7 mouse cellular contexts compared by ENCODE assay signal in genomic region chr4:31938416-31939106, GRCm38 (mm10). TPM values are rescaled to one million over a fixed set of nuclear protein-coding genes. Genes with fewer than 3 reads are reported as not detected.
A peak's percentile ranks its signal among the peaks of the same experiment; 100 is the strongest.
DNase-seq lines count a peak whose midpoint lies in the region; ATAC-seq and TF ChIP-seq lines count a peak whose summit lies in the region.

No protein-coding gene starts in this region.

- H3K27me3 ChIP-seq in hindbrain, embryonic 15.5 days, result no peaks in the 10 kb centered on the region
- H3K27me3 ChIP-seq in myocyte (ENCODE audit: control insufficient read depth, insufficient read depth, insufficient read length), result no peaks in the 10 kb centered on the region

- no peaks in the 10 kb centered on the region for H3K9me3 ChIP-seq in hindbrain, embryonic 15.5 days

- peaks cover 23% of the 10 kb centered on the region for H3K4me1 ChIP-seq in hindbrain, embryonic 15.5 days (replicated peaks)

- H3K4me2 ChIP-seq in hindbrain, embryonic 15.5 days, result no peak overlapping the region
- peak overlapping the region; percentile 8 for H3K4me2 ChIP-seq in myocyte (ENCODE audit: low read depth)

- no peak overlapping the region for H3ac ChIP-seq in myocyte (ENCODE audit: control insufficient read depth, insufficient read length)

- 34% methylated on average over 9 of the region's 9 CpGs for WGBS in hindbrain, embryonic 15.5 days

- no peak for TF ChIP-seq POLR2A in brain, embryonic 14.5 days (IDR thresholded peaks at IDR 0.05; ENCODE audit: borderline replicate concordance, extremely low read depth, insufficient read depth, insufficient read length, poor library complexity, severe bottlenecking)
- no peak for TF ChIP-seq POLR2A in myocyte (IDR thresholded peaks at IDR 0.05; ENCODE audit: insufficient read length, low read depth)

- H3K4me3 ChIP-seq in hindbrain, embryonic 15.5 days, result no peak overlapping the region
- no peak overlapping the region for H3K4me3 ChIP-seq in myocyte

- H3K79me2 ChIP-seq in myocyte (ENCODE audit: control insufficient read depth, insufficient read depth), result no peaks in the 10 kb centered on the region

- peak; percentile 51 for DNase-seq in kidney, adult 9 months
- DNase-seq in kidney, postnatal 4 days, result no peak
- DNase-seq in brain, embryonic 14.5 days (ENCODE audit: low read depth), result peak; percentile 89
- DNase-seq in spleen, postnatal 14 days (ENCODE audit: low spot score in 2 of 2), result no peak

- ATAC-seq in CD4-positive, CD25-positive, alpha-beta regulatory T cell, adult 4 months, result peak; percentile 45
- 0 out of 2 replicates have a peak, but pooled peaks have one; percentile 16 for ATAC-seq in hindbrain, embryonic 15.5 days (ENCODE audit: low FRiP score, low read depth)

- no peaks in the 10 kb centered on the region for H3K36me3 ChIP-seq in hindbrain, embryonic 15.5 days
- no peaks in the 10 kb centered on the region for H3K36me3 ChIP-seq in myocyte (ENCODE audit: control insufficient read depth, insufficient read depth)

- no peak overlapping the region for H3K27ac ChIP-seq in hindbrain, embryonic 15.5 days (replicated peaks)

- no peak overlapping the region for H3K9ac ChIP-seq in hindbrain, embryonic 15.5 days

- TF ChIP-seq CTCF in brain, embryonic 14.5 days (IDR thresholded peaks at IDR 0.05; ENCODE audit: borderline replicate concordance, extremely low read depth, insufficient read depth, insufficient read length), result peak; percentile 63; the same call in 1 of the 2 replicates

TF ChIP-seq in myocyte, 11 proteins besides CTCF, POLR2A, EP300 and RAD21:
- TF ChIP-seq USF1 (IDR thresholded peaks at IDR 0.05; ENCODE audit: low read depth) (no peak), E2F4 (IDR thresholded peaks at IDR 0.05; ENCODE audit: insufficient read depth) (no peak), MYOG (IDR thresholded peaks at IDR 0.05; ENCODE audit: control insufficient read depth in 1 of 3, insufficient read depth in 1 of 3, insufficient read length in 2 of 3, low read depth in 2 of 3) (no peak), POLR2AphosphoS2 (IDR thresholded peaks at IDR 0.05; ENCODE audit: insufficient read length, low read depth) (no peak), REST (IDR thresholded peaks at IDR 0.05; ENCODE audit: insufficient read depth, insufficient read length) (no peak), SRF (IDR thresholded peaks at IDR 0.05; ENCODE audit: control insufficient read depth, insufficient read length, low read depth) (no peak), TCF12 (IDR thresholded peaks at IDR 0.05; ENCODE audit: insufficient read depth, poor library complexity, severe bottlenecking) (no peak), TCF3 (IDR thresholded peaks at IDR 0.05; ENCODE audit: insufficient read length, low read depth) (no peak), MAX (IDR thresholded peaks at IDR 0.05; ENCODE audit: low read depth) (no peak), MYOD1 (IDR thresholded peaks at IDR 0.05; ENCODE audit: control insufficient read depth in 1 of 3, insufficient read length in 2 of 3, low read depth in 2 of 3) (no peak), CEBPB (IDR thresholded peaks at IDR 0.05; ENCODE audit: insufficient read depth, poor library complexity, severe bottlenecking) (no peak)

RNA-seq across cellular contexts. Expression of gene Map3k7, which starts 25.3 kb away (rescaled TPM):
- 1 to 10 TPM; 7.6 to 8.0 TPM for polyA plus RNA-seq in CD4-positive, CD25-positive, alpha-beta regulatory T cell, adult 4 months (2017; shearing (Covaris generic))
- 51.7 and 59.4 TPM in 2 replicates for polyA plus RNA-seq in brain, embryonic 14.5 days (2012; rRNA removed)
- 24.3 and 24.9 TPM in 2 replicates for polyA plus RNA-seq in hindbrain, embryonic 15.5 days (2015; fragmentation: Nextera tagmentation; extraction: Ambion mirVana)
- 16.3 TPM for polyA plus RNA-seq in myocyte (2012; fragmentation: generic; extraction: Trizol)

Comparison
In these comparisons a context has a peak if more than half of its experiments do, and no peak if none do; other contexts are left out.
1. DNase-seq: peak in kidney, adult 9 months (single experiment) and brain, embryonic 14.5 days (single experiment); none in kidney, postnatal 4 days (0 of 2) and spleen, postnatal 14 days (0 of 2).